Mouse (Mus musculus) kidney, adult 2 months (tissue): ENCODE data around the gene Dach1. TPM values are rescaled to one million over a fixed set of nuclear protein-coding genes. Genes with fewer than 3 reads are reported as not detected.

Experiments used
- DNase-seq: peaks from one replicate; pipeline ENCODE4 v3.0.0; 2021
- H3K27ac ChIP-seq: fragments of 200-500 bp; 2 replicates; pipeline ENCODE4 v1.5.1; 2012; ENCODE audit warnings: low read depth, low read length, control low read depth, inconsistent platforms; ENCODE audit not compliant: insufficient read depth
- H3K27me3 ChIP-seq: fragments of 200-500 bp; replicated peaks from 2 replicates; pipeline ENCODE4 v1.6.1; 2012; ENCODE audit warnings: mild to moderate bottlenecking, moderate library complexity, low read length, inconsistent platforms; ENCODE audit not compliant: control insufficient read depth, insufficient read depth
- H3K36me3 ChIP-seq: fragments of 200-500 bp; 2 replicates; pipeline ENCODE4 v1.6.1; 2012; ENCODE audit warnings: mild to moderate bottlenecking, moderate library complexity, low read length, inconsistent platforms; ENCODE audit not compliant: control insufficient read depth, insufficient read depth
- H3K4me1 ChIP-seq: fragments of 200-500 bp; 2 replicates; pipeline ENCODE4 v1.6.1; 2011; ENCODE audit warnings: low read length; ENCODE audit not compliant: control insufficient read depth, insufficient read depth
- H3K4me3 ChIP-seq: fragments of 200-500 bp; 2 replicates; pipeline ENCODE4 v1.5.1; 2011; ENCODE audit warnings: mild to moderate bottlenecking, low read depth, low read length, control low read depth; ENCODE audit not compliant: insufficient read depth
- CTCF ChIP-seq: fragments of 200-500 bp; conservative IDR thresholded peaks from 2 replicates; pipeline ENCODE4 v1.5.1; 2011; ENCODE audit warnings: low read depth, mild to moderate bottlenecking, control low read depth, low read length, moderate library complexity, mixed read lengths; ENCODE audit not compliant: insufficient read depth, insufficient read length
- POLR2A ChIP-seq: fragments of 200-500 bp; IDR thresholded peaks from one replicate; pipeline ENCODE4 v1.6.1; 2011; ENCODE audit warnings: low read depth, low read length, control low read depth
- WGBS: fragments of 180-500 bp; shearing (Covaris S2); methylation state at CpG from one replicate; pipeline ENCODE4 v1.1.7; 2018; 5-methylcytosine and 5-hydroxymethylcytosine counted together
- polyA plus RNA-seq: library from polyadenylated mRNA; depleted of rRNA; stranded (reverse); fragments of >200 nt; gene quantifications from 2 replicates; pipeline ENCODE4 v1.2.3, GENCODE M21; 2012; rRNA removed

Dach1 gene
- polyA plus RNA-seq, result 4.1 and 4.3 TPM in 2 replicates

- under 1% methylated on average over 31 of the region's 32 CpGs for WGBS
- peak; percentile 91 for DNase-seq
- no peaks in the 10 kb centered on the region for H3K36me3 ChIP-seq
- H3K27me3 ChIP-seq, result no peaks in the 10 kb centered on the region
- no peaks in the 10 kb centered on the region; the same call in 1 of the 2 replicates for H3K4me1 ChIP-seq
- peak within 1 kb of the TSS; percentile 93 for H3K4me3 ChIP-seq
- peak within 1 kb of the TSS; percentile 93 for H3K27ac ChIP-seq
- TF ChIP-seq CTCF, result no peak
- no peak for TF ChIP-seq POLR2A
Observed at GRCm38 (mm10) chr14:98169421-98170076, at the start of gene Dach1. TSS of gene Dach1 (minus strand) at chr14:98169765.

GRCm38 (mm10) chr14:98200089-98200488 is 30.5 kb upstream of the Dach1 start:
- 80% methylated on average over 3 of the region's 3 CpGs for WGBS
- Histone ChIP-seq H3K36me3 (no peaks in the 10 kb centered on the region), H3K4me3 (no peak overlapping the region), H3K27me3 (no peaks in the 10 kb centered on the region), H3K27ac (no peak overlapping the region), H3K4me1 (no peaks in the 10 kb centered on the region)
- TF ChIP-seq CTCF (no peak), POLR2A (no peak)
- DNase-seq, result no peak

GRCm38 (mm10) chr14:98181545-98181944 is 12.0 kb upstream of the Dach1 start:
- H3K36me3 ChIP-seq, result no peaks in the 10 kb centered on the region
- DNase-seq, result peak; percentile 55
- no peak overlapping the region for H3K27ac ChIP-seq
- TF ChIP-seq POLR2A (no peak), CTCF (no peak)
- no peaks in the 10 kb centered on the region for H3K27me3 ChIP-seq
- no peak overlapping the region for H3K4me3 ChIP-seq
- 2% methylated on average over 1 of the region's 1 CpGs for WGBS
- no peaks in the 10 kb centered on the region for H3K4me1 ChIP-seq

GRCm38 (mm10) chr14:98173831-98174230 is 4.3 kb upstream of the Dach1 start:
- no peak overlapping the region for H3K4me3 ChIP-seq
- H3K27me3 ChIP-seq, result no peaks in the 10 kb centered on the region
- 58% methylated on average over 2 of the region's 2 CpGs for WGBS
- H3K27ac ChIP-seq, result no peak overlapping the region
- DNase-seq, result peak; percentile 14
- no peak for TF ChIP-seq POLR2A
- no peak for TF ChIP-seq CTCF
- no peaks in the 10 kb centered on the region; the same call in 1 of the 2 replicates for H3K4me1 ChIP-seq
- H3K36me3 ChIP-seq, result no peaks in the 10 kb centered on the region

DNA sequence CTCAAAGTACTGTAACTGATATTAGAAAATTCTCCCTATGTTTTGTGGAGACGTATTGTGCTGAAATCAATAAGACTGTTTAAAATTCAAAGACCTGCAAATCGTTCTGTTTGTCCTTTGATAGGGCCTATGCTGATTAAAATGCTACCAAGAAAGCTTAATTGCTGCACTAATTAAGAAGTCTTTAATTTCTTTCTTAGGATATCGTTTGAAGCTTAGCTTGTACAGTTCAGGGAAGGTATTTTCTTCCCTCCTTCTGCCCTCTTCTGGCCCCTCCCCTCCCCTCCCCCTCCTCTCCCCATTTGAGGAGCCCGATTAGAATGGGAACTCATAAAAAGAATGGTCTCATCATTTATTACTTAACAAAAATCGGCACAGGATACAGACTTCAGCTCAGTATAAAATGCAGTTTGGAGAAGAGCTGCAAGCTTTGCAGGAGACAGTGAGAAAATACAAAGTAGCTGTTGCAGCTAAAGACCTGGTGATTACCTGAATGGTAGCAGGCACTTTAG is 2.9 kb upstream of the Dach1 start:
- H3K4me3 ChIP-seq, result no peak overlapping the region
- H3K27ac ChIP-seq, result no peak overlapping the region
- H3K27me3 ChIP-seq, result no peaks in the 10 kb centered on the region
- TF ChIP-seq POLR2A, result no peak
- TF ChIP-seq CTCF, result no peak
- no peaks in the 10 kb centered on the region; the same call in 1 of the 2 replicates for H3K4me1 ChIP-seq
- DNase-seq, result no peak
- 33% methylated on average over 5 of the region's 5 CpGs for WGBS
- no peaks in the 10 kb centered on the region for H3K36me3 ChIP-seq

DNA sequence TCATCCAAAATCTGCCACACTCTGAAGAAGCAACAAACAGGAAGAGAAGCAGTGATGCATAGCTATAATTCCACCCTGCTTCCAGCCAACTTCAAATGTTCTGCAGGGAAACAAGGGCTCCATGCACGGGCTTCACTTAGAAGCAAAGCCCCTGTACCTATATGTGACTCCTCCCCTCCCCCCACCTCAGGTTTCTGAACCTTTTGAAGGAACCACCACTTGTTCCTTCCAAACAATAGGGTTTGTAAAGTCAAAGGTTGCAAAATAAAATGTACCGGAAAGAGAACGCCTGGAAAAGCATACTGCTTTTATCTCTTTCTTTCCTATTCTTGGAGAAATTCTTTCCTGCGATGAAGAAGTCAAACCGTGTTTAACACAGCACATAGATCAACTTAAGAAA is 2.3 kb upstream of the Dach1 start:
- Histone ChIP-seq H3K27ac (no peak overlapping the region), H3K36me3 (no peaks in the 10 kb centered on the region), H3K27me3 (no peaks in the 10 kb centered on the region), H3K4me3 (no peak overlapping the region), H3K4me1 (no peaks in the 10 kb centered on the region; the same call in 1 of the 2 replicates)
- DNase-seq, result no peak
- WGBS, result 54% methylated on average over 5 of the region's 5 CpGs
- TF ChIP-seq POLR2A (no peak), CTCF (no peak)

- DNase-seq, result peak; percentile 51
- H3K4me3 ChIP-seq, result peak overlapping the region; percentile 93
- WGBS, result 1% methylated on average over 45 of the region's 45 CpGs
- peak overlapping the region; percentile 93 for H3K27ac ChIP-seq
- no peaks in the 10 kb centered on the region for H3K36me3 ChIP-seq
- H3K27me3 ChIP-seq, result no peaks in the 10 kb centered on the region
- H3K4me1 ChIP-seq, result no peaks in the 10 kb centered on the region; the same call in 1 of the 2 replicates
- TF ChIP-seq POLR2A (no peak), CTCF (no peak)
Observed at GRCm38 (mm10) chr14:98168908-98169401, 610 bp downstream of the Dach1 start.
